Mouse (Mus musculus) cerebellum, adult 8-10 months (tissue): Measurements from ENCODE around the gene Fam206a.

Experiments used
- DNase-seq: peaks from one replicate; pipeline ENCODE4 v3.0.0; 2022

Gene Fam206a

DNA sequence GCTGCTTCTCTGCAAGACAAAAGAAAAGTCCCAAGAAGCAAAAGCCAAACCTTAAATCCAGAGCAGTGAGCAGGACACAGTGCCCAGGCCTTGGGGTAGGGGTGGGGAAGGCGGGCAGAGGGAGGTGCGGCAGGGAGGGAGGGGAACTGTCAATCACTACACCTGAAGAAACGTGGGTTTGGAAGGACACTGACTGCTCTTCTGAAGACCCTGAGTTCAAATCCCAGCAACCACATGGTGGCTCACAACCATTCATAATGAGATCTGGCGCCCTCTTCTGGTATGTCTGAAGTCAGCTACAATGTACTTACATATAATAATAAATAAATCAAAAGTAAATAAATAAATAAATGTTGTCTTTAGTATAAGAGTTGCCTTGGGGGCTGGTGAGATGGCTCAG, 42.8 kb downstream of the Fam206a start:
- DNase-seq = no peak

DNA sequence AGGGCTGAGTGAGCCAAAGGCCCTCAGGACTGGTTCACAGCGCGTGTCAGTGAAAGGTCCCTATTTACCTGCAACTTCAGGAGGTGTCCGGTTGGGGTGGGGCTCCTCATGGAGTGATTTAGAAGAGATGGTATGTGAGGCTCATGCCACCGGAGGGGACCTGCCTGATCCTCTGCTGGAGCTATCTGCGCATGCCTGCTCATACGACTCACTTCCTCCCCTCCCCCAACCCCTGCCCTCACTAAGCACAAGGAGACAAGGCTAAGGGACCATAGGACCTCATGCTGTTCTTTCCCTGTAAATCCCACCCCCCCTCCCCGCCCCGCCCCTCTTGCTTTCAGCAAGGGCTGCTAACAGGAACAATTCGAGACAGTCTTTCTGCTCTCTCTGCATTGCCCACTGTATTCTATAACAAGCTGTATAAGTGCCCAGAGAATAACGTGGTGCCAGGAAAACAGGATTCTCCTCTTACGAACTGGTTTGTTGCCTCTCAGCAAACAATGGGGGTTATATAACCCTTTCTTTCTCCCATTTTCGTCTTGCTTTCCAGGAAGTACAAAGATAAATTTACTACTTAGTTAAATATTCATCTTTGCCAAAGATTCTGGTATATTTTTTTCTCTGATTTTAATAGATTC, 43.9 kb downstream of the Fam206a start:
- DNase-seq = no peak

DNA sequence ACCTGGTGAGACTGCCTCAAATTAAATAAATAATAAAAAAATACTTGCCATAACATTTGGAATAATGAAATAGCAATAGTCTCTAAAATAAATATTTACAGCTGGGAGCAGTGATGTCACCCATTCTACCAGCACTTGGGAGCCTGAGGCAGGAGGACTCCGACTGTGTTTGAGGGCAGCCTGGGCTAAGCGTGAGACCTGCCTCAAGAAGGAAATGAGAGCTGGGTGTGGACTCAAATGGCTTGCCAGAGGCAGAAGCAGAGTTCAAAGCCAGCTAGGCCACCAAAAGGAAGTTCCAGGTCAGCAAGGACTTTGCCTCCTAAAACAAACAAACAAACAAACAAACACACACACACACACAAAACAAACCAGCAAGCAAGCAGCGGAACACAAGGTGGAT, 45.3 kb downstream of the Fam206a start:
- no peak for DNase-seq

DNA sequence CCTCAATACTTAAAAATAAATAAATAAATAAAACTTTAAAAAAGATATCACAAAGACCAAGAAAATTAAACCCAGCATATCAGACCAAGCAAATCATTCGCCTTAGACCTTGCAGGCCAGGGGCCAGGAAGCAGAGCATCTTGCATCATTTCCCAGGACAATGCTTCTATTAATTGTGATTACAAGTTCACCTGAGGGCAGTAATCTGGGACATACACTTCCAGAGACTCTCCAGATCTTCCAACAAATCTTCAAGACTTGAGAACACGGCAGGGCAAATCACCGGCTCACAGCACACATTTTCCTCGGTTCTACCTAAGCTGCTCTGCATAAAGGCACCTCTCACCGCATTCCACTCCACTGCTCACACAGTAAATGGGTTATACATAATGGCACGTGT, 45.9 kb downstream of the Fam206a start:
- DNase-seq = no peak

DNA sequence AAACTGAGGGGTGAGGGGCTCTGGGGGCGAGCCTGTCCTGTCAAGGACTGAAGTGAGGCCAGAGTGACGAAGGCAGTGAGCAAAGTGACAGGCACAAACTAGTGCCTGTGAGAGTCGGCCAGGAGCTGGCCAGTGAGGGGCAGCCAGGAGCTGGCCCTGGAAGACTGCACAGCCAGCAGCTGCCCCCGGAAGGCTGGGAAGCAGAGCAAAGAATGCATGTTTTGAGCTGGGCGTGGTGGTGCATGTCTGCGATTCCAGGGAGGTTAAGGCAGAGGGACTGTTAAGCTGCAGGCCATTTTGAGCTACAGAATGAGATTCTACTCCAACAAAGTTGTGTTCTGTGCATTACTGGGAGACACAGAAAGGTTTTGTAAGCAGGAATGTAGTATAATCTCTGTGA, 48.6 kb downstream of the Fam206a start:
- DNase-seq = peak; percentile 12

DNA sequence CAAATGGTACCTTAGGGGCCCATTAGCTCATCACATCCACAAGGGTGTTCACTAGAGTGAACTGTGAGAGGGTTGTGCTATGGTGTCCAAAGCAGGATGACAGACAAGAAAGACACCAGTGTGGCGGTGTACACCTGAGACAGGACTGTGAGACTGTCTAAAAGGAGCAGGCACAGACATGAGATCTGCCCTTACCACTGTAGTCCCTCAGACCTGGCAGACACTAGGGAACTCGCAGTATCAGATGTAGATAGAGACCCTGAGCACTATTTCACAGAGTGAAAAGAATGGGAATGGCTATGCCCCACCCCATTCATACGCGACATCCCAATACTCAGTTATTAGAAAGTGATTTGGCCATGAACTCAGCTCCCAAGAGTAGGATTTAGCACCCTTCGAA, 53.8 kb downstream of the Fam206a start:
- DNase-seq = no peak

DNA sequence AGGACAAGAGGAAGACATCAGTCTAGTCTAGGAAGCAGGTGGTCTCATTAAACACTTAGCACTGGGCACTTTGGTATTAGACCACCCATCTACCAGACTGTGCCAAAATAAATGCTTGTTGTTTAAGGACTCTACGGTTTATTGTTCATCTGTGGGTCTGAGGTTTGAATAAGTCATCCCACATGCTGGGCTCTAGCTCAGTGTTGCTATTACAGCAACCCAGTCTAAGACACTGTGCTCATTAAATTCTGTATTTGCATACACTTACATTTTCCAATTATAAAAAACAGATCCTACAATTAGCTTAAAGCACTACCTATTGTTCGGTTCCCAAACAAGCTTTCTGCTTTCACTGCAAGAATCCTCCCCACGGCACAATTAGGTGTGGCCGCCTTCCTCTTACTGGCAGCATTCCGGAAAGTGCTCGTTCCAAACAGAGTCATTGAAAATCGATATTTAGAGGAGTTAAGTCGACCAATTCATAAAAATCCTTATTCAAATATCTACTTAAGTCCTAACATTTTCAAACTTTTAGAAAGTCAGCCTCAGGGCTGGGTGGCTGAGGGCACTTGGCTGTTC, 54.3 kb downstream of the Fam206a start:
- DNase-seq = no peak

DNA sequence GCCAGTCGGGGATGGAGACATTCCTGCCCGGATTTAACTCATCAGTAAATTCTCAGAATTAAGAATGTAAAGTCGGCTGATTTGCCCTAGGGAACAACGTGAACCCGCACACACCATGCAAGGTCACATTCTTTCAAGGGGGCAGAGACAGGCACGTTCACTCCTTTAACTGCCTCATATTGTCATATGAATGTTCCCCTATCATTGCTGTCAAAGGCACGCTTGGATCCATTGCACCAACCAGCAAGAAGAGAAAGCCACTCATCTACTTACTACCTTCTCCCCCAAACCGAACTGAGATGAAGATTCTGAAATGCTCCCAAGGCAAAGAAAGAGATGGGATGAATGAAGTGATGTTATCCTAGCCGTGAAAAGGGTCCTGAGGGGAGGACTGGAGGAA, 56.6 kb downstream of the Fam206a start:
- no peak for DNase-seq
